Mouse (Mus musculus): ENCODE data around the gene Usp54.

GRCm38 (mm10) chr14:20663601-20664000 lies 22.7 kb upstream of the Usp54 start:
- no peak for TF ChIP-seq CTCF (IDR thresholded peaks at IDR 0.05; ENCODE audit: control insufficient read depth, insufficient read depth, insufficient read length)
- TF ChIP-seq FOSL1 (IDR thresholded peaks at IDR 0.05; ENCODE audit: insufficient read depth, low read length, poor library complexity, severe bottlenecking), result no peak
- no peak for TF ChIP-seq MAX (IDR thresholded peaks at IDR 0.05)
